Mouse (Mus musculus): Measurements from ENCODE around the gene Camk2n1. TPM values are rescaled to one million over a fixed set of nuclear protein-coding genes. Genes with fewer than 3 reads are reported as not detected.
A peak's percentile ranks its signal among the peaks of the same experiment; 100 is the strongest.

Camk2n1 gene
- polyA plus RNA-seq, 1 experiment from 2014 or later, result 13.8 TPM

DNA sequence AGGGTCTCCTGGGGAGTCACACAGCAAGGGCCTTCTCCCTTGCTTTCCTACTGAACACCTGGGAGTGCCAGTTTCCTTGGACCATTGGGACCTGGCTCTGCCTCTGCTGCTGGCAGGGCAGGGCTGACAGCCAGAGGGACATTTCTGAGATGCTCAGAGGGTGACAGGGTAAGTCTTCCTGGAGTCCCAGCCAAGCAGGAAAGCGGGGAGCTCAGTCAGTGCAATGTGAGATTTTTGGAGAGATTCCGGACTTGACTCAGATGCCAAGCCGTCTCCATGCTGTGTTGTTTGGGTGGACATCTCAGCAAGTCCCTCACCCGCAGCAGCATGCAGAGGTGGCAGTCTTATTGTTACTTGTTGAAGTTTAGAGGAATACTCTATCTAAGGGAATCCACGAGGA, 13.3 kb downstream of the Camk2n1 start:
- Histone ChIP-seq H3K4me2 (ENCODE audit: low read length) (no peak overlapping the region), H3K9me3 (replicated peaks; ENCODE audit: low read length) (no peaks in the 10 kb centered on the region), H3K9ac (ENCODE audit: low read depth, low read length) (no peak overlapping the region), H3K27me3 (ENCODE audit: insufficient read depth, low read length) (no peaks in the 10 kb centered on the region), H3K4me3 (replicated peaks; ENCODE audit: low read depth, low read length) (no peak overlapping the region), H3K27ac (no peak overlapping the region), H3K4me1 (replicated peaks; ENCODE audit: insufficient read depth, low read length) (peaks cover 41% of the 10 kb centered on the region), H3K36me3 (ENCODE audit: insufficient read depth, low read length) (no peaks in the 10 kb centered on the region)
- WGBS, result 68% methylated on average over 5 of the region's 5 CpGs
- TF ChIP-seq CTCF (IDR thresholded peaks at IDR 0.05; ENCODE audit: low read depth), result no peak
- ATAC-seq (replicated peaks; ENCODE audit: low FRiP score, low read depth), result no peak
- no peak for DNase-seq (ENCODE audit: low spot score)

DNA sequence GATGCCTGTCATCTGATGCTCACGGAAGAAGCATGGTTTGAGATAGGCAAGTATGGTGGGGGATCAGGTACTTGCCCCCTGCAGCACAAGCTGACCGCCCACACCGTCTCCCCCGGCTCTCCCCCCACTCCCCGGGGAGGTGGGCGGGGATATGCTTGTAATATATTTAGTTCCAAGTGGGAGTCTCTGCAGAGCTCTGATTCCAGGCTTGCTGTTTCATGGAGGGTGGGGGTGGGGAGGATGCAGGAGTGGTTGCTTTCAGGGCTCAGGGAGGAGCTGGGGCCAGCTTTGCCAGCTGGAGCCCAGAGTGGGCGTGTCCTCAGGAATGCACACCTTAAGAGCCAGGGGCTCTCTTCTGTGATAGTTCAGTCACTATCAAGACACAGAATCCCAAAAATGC, 15.0 kb downstream of the Camk2n1 start:
- Histone ChIP-seq H3K27me3 (ENCODE audit: insufficient read depth, low read length) (no peaks in the 10 kb centered on the region), H3K36me3 (ENCODE audit: insufficient read depth, low read length) (no peaks in the 10 kb centered on the region), H3K27ac (peak overlapping the region; percentile 13; the same call in 1 of the 2 replicates), H3K4me1 (replicated peaks; ENCODE audit: insufficient read depth, low read length) (peaks cover 35% of the 10 kb centered on the region), H3K9ac (ENCODE audit: low read depth, low read length) (no peak overlapping the region), H3K4me3 (replicated peaks; ENCODE audit: low read depth, low read length) (no peak overlapping the region), H3K4me2 (ENCODE audit: low read length) (peak overlapping the region; percentile 19), H3K9me3 (replicated peaks; ENCODE audit: low read length) (no peaks in the 10 kb centered on the region)
- WGBS, result 4% methylated on average over 7 of the region's 7 CpGs
- DNase-seq (ENCODE audit: low spot score), result peak; percentile 69
- ATAC-seq (replicated peaks; ENCODE audit: low FRiP score, low read depth), result no peak
- TF ChIP-seq CTCF (IDR thresholded peaks at IDR 0.05; ENCODE audit: low read depth), result no peak

DNA sequence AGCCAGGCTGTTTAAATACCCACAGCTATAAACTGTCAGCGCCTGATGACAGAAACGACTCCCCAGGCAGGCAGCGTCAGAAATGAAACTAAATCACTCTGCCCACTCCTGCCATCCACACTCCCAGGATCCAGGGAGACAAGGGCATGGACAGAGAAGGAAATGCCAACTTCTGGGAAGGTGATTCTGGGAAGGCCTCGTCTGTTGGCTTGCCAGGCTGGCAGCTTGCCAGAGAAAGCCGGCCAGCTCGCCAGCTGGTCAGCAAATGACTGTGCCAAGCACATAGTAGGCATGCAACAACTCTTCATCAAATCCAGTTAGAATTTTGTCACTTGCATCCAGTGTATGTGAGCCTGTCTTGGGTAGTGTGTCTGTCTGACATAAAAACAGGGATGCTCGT, 17.1 kb downstream of the Camk2n1 start:
- Histone ChIP-seq H3K4me3 (replicated peaks; ENCODE audit: low read depth, low read length) (no peak overlapping the region), H3K27ac (no peak overlapping the region), H3K9me3 (replicated peaks; ENCODE audit: low read length) (no peaks in the 10 kb centered on the region), H3K9ac (ENCODE audit: low read depth, low read length) (no peak overlapping the region), H3K4me2 (ENCODE audit: low read length) (no peak overlapping the region), H3K36me3 (ENCODE audit: insufficient read depth, low read length) (no peaks in the 10 kb centered on the region), H3K27me3 (ENCODE audit: insufficient read depth, low read length) (no peaks in the 10 kb centered on the region), H3K4me1 (replicated peaks; ENCODE audit: insufficient read depth, low read length) (peaks cover 19% of the 10 kb centered on the region)
- DNase-seq (ENCODE audit: low spot score) (no peak), ATAC-seq (replicated peaks; ENCODE audit: low FRiP score, low read depth) (no peak)
- no peak for TF ChIP-seq CTCF (IDR thresholded peaks at IDR 0.05; ENCODE audit: low read depth)
- WGBS, result 35% methylated on average over 7 of the region's 7 CpGs

DNA sequence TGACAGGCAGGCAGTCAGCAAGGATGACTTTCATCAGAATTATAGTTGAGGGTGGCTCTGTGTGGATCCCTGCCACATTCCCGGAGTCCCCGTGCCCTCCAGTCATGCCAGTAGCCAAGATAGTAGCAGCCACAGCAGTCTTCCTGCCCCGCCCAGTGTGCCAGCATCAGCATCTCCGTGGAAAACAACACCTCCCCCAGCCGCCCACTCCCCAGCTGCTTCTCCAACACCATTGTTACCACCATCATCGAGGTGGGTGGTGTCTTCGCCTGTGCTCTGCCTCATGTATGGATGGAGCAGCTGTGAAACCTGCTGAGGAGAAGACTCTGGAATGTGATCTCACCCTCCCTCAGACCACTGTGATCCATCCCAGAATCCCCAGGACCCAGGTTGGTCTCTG, 25.5 kb downstream of the Camk2n1 start:
- no peak overlapping the region for H3K4me2 ChIP-seq (ENCODE audit: low read length)
- H3K27me3 ChIP-seq (ENCODE audit: insufficient read depth, low read length), result no peaks in the 10 kb centered on the region
- TF ChIP-seq CTCF (IDR thresholded peaks at IDR 0.05; ENCODE audit: low read depth), result no peak
- H3K4me1 ChIP-seq (replicated peaks; ENCODE audit: insufficient read depth, low read length), result 0 out of 2 replicates have a peak, but pooled peaks cover 9% of the 10 kb centered on the region
- no peak overlapping the region for H3K4me3 ChIP-seq (replicated peaks; ENCODE audit: low read depth, low read length)
- no peaks in the 10 kb centered on the region for H3K36me3 ChIP-seq (ENCODE audit: insufficient read depth, low read length)
- no peak overlapping the region for H3K9ac ChIP-seq (ENCODE audit: low read depth, low read length)
- H3K27ac ChIP-seq, result no peak overlapping the region
- no peaks in the 10 kb centered on the region for H3K9me3 ChIP-seq (replicated peaks; ENCODE audit: low read length)
- 79% methylated on average over 7 of the region's 7 CpGs for WGBS
- ATAC-seq (replicated peaks; ENCODE audit: low FRiP score, low read depth), result no peak
- DNase-seq (ENCODE audit: low spot score), result no peak

DNA sequence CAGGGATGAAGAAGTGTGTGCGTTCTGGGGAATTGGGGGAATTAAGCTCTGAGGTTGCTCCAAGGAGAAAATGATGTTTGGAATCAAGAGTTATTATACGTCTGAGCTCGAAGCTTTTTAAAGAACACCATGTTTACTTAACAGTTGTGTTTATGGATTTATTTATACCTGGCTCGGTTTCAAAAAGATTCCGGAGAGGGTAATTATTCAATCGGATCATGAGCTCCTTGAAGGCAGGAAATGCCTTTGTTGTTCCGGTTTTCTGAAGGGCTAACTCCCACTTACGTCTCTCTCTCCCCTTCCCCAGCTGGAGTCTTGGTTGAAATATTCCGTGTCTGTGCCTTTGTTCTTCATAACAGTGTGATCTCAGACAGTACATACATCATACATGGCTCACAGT, 26.8 kb downstream of the Camk2n1 start:
- Histone ChIP-seq H3K4me1 (replicated peaks; ENCODE audit: insufficient read depth, low read length) (0 out of 2 replicates have a peak, but pooled peaks cover 9% of the 10 kb centered on the region), H3K9ac (ENCODE audit: low read depth, low read length) (no peak overlapping the region), H3K9me3 (replicated peaks; ENCODE audit: low read length) (no peaks in the 10 kb centered on the region), H3K36me3 (ENCODE audit: insufficient read depth, low read length) (no peaks in the 10 kb centered on the region), H3K27me3 (ENCODE audit: insufficient read depth, low read length) (no peaks in the 10 kb centered on the region), H3K4me2 (ENCODE audit: low read length) (no peak overlapping the region), H3K4me3 (replicated peaks; ENCODE audit: low read depth, low read length) (no peak overlapping the region), H3K27ac (0 out of 2 replicates have a peak overlapping the region, but pooled peaks have one; percentile 15)
- WGBS, result 12% methylated on average over 9 of the region's 9 CpGs
- TF ChIP-seq CTCF (IDR thresholded peaks at IDR 0.05; ENCODE audit: low read depth), result no peak
- peak; percentile 92 for DNase-seq (ENCODE audit: low spot score)
- ATAC-seq (replicated peaks; ENCODE audit: low FRiP score, low read depth), result no peak

DNA sequence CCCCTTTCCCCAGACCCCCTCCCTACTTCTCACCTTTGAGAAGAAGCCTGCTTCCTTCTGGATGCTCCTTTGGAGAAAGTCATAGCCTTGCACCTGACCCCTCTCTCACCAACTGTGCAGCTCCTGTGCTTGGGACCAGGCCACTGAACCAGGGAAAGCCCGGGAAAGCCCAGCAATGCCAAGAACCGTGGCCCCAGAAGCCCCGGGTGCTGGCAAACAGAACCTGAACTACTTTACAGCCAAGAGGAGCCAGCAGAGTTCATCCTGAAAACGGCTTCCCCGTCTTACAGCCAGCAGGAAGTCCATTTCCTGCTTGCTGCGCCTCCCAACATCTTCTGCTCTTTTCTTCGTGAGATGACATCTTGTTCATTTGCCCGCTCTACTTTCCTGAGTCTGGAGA, 28.6 kb downstream of the Camk2n1 start:
- no peak overlapping the region for H3K4me2 ChIP-seq (ENCODE audit: low read length)
- H3K27me3 ChIP-seq (ENCODE audit: insufficient read depth, low read length), result no peaks in the 10 kb centered on the region
- no peaks in the 10 kb centered on the region for H3K9me3 ChIP-seq (replicated peaks; ENCODE audit: low read length)
- H3K4me3 ChIP-seq (replicated peaks; ENCODE audit: low read depth, low read length), result no peak overlapping the region
- WGBS, result 45% methylated on average over 8 of the region's 8 CpGs
- TF ChIP-seq CTCF (IDR thresholded peaks at IDR 0.05; ENCODE audit: low read depth), result no peak
- DNase-seq (ENCODE audit: low spot score) (no peak), ATAC-seq (replicated peaks; ENCODE audit: low FRiP score, low read depth) (no peak)
- 0 out of 2 replicates have a peak, but pooled peaks cover 7% of the 10 kb centered on the region for H3K4me1 ChIP-seq (replicated peaks; ENCODE audit: insufficient read depth, low read length)
- H3K27ac ChIP-seq, result no peak overlapping the region
- H3K36me3 ChIP-seq (ENCODE audit: insufficient read depth, low read length), result no peaks in the 10 kb centered on the region
- no peak overlapping the region for H3K9ac ChIP-seq (ENCODE audit: low read depth, low read length)

DNA sequence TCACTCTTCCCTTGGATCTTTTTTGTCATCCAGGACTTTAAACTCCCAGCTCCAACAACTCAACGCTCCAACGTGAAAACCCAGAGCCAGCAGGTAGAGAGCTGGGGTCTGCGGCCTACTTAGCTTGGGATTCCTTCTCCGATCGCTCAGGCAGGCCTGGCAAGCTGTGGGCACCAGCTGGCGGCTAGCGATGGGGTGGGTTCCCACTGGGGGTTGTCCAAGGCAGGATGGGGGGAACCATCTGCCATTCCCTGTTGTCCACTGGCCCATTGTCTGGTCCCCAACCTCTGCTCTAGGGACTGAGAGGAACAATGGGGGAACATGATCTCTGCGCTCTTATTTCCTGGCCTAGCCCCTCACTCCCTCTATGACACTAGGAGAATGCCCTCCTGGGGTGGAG, 34.1 kb downstream of the Camk2n1 start:
- DNase-seq (ENCODE audit: low spot score) (no peak), ATAC-seq (replicated peaks; ENCODE audit: low FRiP score, low read depth) (no peak)
- Histone ChIP-seq H3K4me2 (ENCODE audit: low read length) (no peak overlapping the region), H3K4me3 (replicated peaks; ENCODE audit: low read depth, low read length) (no peak overlapping the region), H3K9me3 (replicated peaks; ENCODE audit: low read length) (no peaks in the 10 kb centered on the region), H3K27me3 (ENCODE audit: insufficient read depth, low read length) (no peaks in the 10 kb centered on the region), H3K9ac (ENCODE audit: low read depth, low read length) (no peak overlapping the region), H3K27ac (no peak overlapping the region), H3K4me1 (replicated peaks; ENCODE audit: insufficient read depth, low read length) (no peaks in the 10 kb centered on the region), H3K36me3 (ENCODE audit: insufficient read depth, low read length) (no peaks in the 10 kb centered on the region)
- no peak for TF ChIP-seq CTCF (IDR thresholded peaks at IDR 0.05; ENCODE audit: low read depth)
- WGBS, result 77% methylated on average over 8 of the region's 8 CpGs
